Mouse (Mus musculus): Measurements from ENCODE around the gene Brd4. TPM values are rescaled to one million over a fixed set of nuclear protein-coding genes. Genes with fewer than 3 reads are reported as not detected.

The Brd4 gene
- polyA plus RNA-seq, 2 experiments: 80.0 to 97.3 TPM

- DNase-seq (ENCODE audit: low spot score) (no peak), ATAC-seq (ENCODE audit: low FRiP score, low read depth) (no peak)
- no peak for TF ChIP-seq POLR2A (IDR thresholded peaks at IDR 0.05; ENCODE audit: borderline replicate concordance, extremely low read depth, insufficient read depth, insufficient read length)
- Histone ChIP-seq H3K27ac (replicated peaks; ENCODE audit: low read depth, low read length) (no peak overlapping the region), H3K4me1 (ENCODE audit: control insufficient read depth, insufficient read depth, low read length) (no peaks in the 10 kb centered on the region), H3K9me3 (ENCODE audit: control insufficient read depth, low read length) (no peaks in the 10 kb centered on the region), H3K4me2 (replicated peaks; ENCODE audit: low read depth, low read length, severe bottlenecking) (no peak overlapping the region), H3K27me3 (ENCODE audit: control insufficient read depth, insufficient read depth, low read length) (no peaks in the 10 kb centered on the region), H3K36me3 (ENCODE audit: control insufficient read depth, insufficient read depth, low read length) (peaks cover 92% of the 10 kb centered on the region), H3K9ac (ENCODE audit: low read depth, low read length, severe bottlenecking) (no peak overlapping the region), H3K4me3 (replicated peaks; ENCODE audit: low read length) (no peak overlapping the region)
- 95% methylated on average over 8 of the region's 8 CpGs for WGBS
These were observed 137.8 kb downstream of the Brd4 start for GRCm38 (mm10) chr17:32146718-32147117.

Other genes with a start within 250 kb of the Brd4 start
- 32.5 and 36.2 TPM in 2 replicates for gene Rrp1b, start 248.6 kb downstream of the Brd4 start, polyA plus RNA-seq (2012; rRNA removed)
- gene Rrp1b, start 248.6 kb downstream of the Brd4 start, polyA plus RNA-seq (2014; fragmentation: Nextera tagmentation; extraction: Ambion mirVana): 57.2 and 57.4 TPM in 2 replicates
- gene Hsf2bp, start 248.4 kb downstream of the Brd4 start, polyA plus RNA-seq (2012; rRNA removed): 0.50 and 0.59 TPM in 2 replicates
- gene Hsf2bp, start 248.4 kb downstream of the Brd4 start, polyA plus RNA-seq (2014; fragmentation: Nextera tagmentation; extraction: Ambion mirVana): 0.22 and 0.74 TPM in 2 replicates
- 50.0 and 77.6 TPM in 2 replicates for gene Notch3, start 117.9 kb downstream of the Brd4 start, polyA plus RNA-seq (2012; rRNA removed)
- gene Notch3, start 117.9 kb downstream of the Brd4 start, polyA plus RNA-seq (2014; fragmentation: Nextera tagmentation; extraction: Ambion mirVana): 17.7 and 19.4 TPM in 2 replicates
- 1.6 and 1.9 TPM in 2 replicates for gene Ephx3, start 95.2 kb downstream of the Brd4 start, polyA plus RNA-seq (2012; rRNA removed)
- gene Ephx3, start 95.2 kb downstream of the Brd4 start, polyA plus RNA-seq (2014; fragmentation: Nextera tagmentation; extraction: Ambion mirVana): 3.3 and 5.5 TPM in 2 replicates
- gene Akap8, start 36.5 kb upstream of the Brd4 start, polyA plus RNA-seq (2012; rRNA removed): 108 and 110 TPM in 2 replicates
- 36.9 and 46.9 TPM in 2 replicates for gene Akap8, start 36.5 kb upstream of the Brd4 start, polyA plus RNA-seq (2014; fragmentation: Nextera tagmentation; extraction: Ambion mirVana)
- 157 and 162 TPM in 2 replicates for gene Akap8l, start 65.9 kb upstream of the Brd4 start, polyA plus RNA-seq (2012; rRNA removed)
- gene Akap8l, start 65.9 kb upstream of the Brd4 start, polyA plus RNA-seq (2014; fragmentation: Nextera tagmentation; extraction: Ambion mirVana): 67.5 and 74.0 TPM in 2 replicates
- gene Wiz, start 104.7 kb upstream of the Brd4 start, polyA plus RNA-seq (2012; rRNA removed): 63.8 and 80.0 TPM in 2 replicates
- 36.0 and 41.1 TPM in 2 replicates for gene Wiz, start 104.7 kb upstream of the Brd4 start, polyA plus RNA-seq (2014; fragmentation: Nextera tagmentation; extraction: Ambion mirVana)
- gene Rasal3, start 118.9 kb upstream of the Brd4 start, polyA plus RNA-seq (2012; rRNA removed): 2.9 and 3.0 TPM in 2 replicates
- 1.9 and 2.0 TPM in 2 replicates for gene Rasal3, start 118.9 kb upstream of the Brd4 start, polyA plus RNA-seq (2014; fragmentation: Nextera tagmentation; extraction: Ambion mirVana)
- gene Pglyrp2, start 139.4 kb upstream of the Brd4 start, polyA plus RNA-seq (2012; rRNA removed): 0.20 and 0.30 TPM in 2 replicates
- gene Pglyrp2, start 139.4 kb upstream of the Brd4 start, polyA plus RNA-seq (2014; fragmentation: Nextera tagmentation; extraction: Ambion mirVana): 0.23 and 0.32 TPM in 2 replicates
- 5.3 and 5.5 TPM in 2 replicates for gene Cyp4f39, start 168.0 kb upstream of the Brd4 start, polyA plus RNA-seq (2012; rRNA removed)
- 11.3 and 14.0 TPM in 2 replicates for gene Cyp4f39, start 168.0 kb upstream of the Brd4 start, polyA plus RNA-seq (2014; fragmentation: Nextera tagmentation; extraction: Ambion mirVana)
- 16.5 and 26.0 TPM in 2 replicates for gene Cyp4f17, start 221.3 kb upstream of the Brd4 start, polyA plus RNA-seq (2012; rRNA removed)
- 7.7 and 11.7 TPM in 2 replicates for gene Cyp4f17, start 221.3 kb upstream of the Brd4 start, polyA plus RNA-seq (2014; fragmentation: Nextera tagmentation; extraction: Ambion mirVana)